Mouse (Mus musculus): ENCODE results near the gene Ucp1. TPM values are rescaled to one million over a fixed set of nuclear protein-coding genes. Genes with fewer than 3 reads are reported as not detected.

Ucp1 gene
- polyA plus RNA-seq (2012; rRNA removed), result 0.09 TPM in 1 of 2 replicates, not detected in the other

DNA sequence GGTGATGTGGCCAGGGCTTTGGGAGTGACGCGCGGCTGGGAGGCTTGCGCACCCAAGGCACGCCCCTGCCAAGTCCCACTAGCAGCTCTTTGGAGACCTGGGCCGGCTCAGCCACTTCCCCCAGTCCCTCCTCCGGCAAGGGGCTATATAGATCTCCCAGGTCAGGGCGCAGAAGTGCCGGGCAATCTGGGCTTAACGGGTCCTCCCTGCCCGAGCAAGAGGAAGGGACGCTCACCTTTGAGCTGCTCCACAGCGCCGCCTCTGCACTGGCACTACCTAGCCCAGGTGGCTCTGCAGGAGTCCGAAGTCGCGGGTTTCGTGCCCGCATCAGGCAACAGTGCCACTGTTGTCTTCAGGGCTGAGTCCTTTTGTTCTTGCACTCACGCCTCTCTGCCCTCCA, at the start of gene Ucp1:
TSS of gene Ucp1 (plus strand) at position 177 of the 400 bp plus-strand sequence.
- peaks cover 7% of the 10 kb centered on the region; the same call in 1 of the 2 replicates for H3K27me3 ChIP-seq (ENCODE audit: control insufficient read depth, insufficient read depth, low read length)
- no peak within 1 kb of the TSS for H3K4me3 ChIP-seq (ENCODE audit: low read depth, low read length)
- no peak for TF ChIP-seq POLR2A (IDR thresholded peaks at IDR 0.05; ENCODE audit: low read depth, low read length)
- TF ChIP-seq CTCF (IDR thresholded peaks at IDR 0.05; ENCODE audit: extremely low read depth, insufficient read length, insufficient replicate concordance, low read depth, low read length), result no peak
- no peaks in the 10 kb centered on the region for H3K4me1 ChIP-seq (ENCODE audit: control insufficient read depth, insufficient read depth, insufficient read length, low read length)
- no peaks in the 10 kb centered on the region for H3K36me3 ChIP-seq (ENCODE audit: control insufficient read depth, insufficient read depth, low read length)
- 3% methylated on average over 20 of the region's 20 CpGs for WGBS
- no peak within 1 kb of the TSS for H3K27ac ChIP-seq (ENCODE audit: insufficient read depth, low read depth, low read length)

GRCm38 (mm10) chr8:83244151-83244550, 46.0 kb upstream of the Ucp1 start:
- Histone ChIP-seq H3K4me3 (ENCODE audit: low read depth, low read length) (no peak overlapping the region), H3K36me3 (ENCODE audit: control insufficient read depth, insufficient read depth, low read length) (no peaks in the 10 kb centered on the region; the same call in 1 of the 2 replicates), H3K27me3 (ENCODE audit: control insufficient read depth, insufficient read depth, low read length) (no peaks in the 10 kb centered on the region), H3K4me1 (ENCODE audit: control insufficient read depth, insufficient read depth, insufficient read length, low read length) (no peaks in the 10 kb centered on the region), H3K27ac (ENCODE audit: insufficient read depth, low read depth, low read length) (no peak overlapping the region)
- WGBS, result 88% methylated on average over 7 of the region's 7 CpGs
- no peak for TF ChIP-seq POLR2A (IDR thresholded peaks at IDR 0.05; ENCODE audit: low read depth, low read length)
- no peak for TF ChIP-seq CTCF (IDR thresholded peaks at IDR 0.05; ENCODE audit: extremely low read depth, insufficient read length, insufficient replicate concordance, low read depth, low read length)

DNA sequence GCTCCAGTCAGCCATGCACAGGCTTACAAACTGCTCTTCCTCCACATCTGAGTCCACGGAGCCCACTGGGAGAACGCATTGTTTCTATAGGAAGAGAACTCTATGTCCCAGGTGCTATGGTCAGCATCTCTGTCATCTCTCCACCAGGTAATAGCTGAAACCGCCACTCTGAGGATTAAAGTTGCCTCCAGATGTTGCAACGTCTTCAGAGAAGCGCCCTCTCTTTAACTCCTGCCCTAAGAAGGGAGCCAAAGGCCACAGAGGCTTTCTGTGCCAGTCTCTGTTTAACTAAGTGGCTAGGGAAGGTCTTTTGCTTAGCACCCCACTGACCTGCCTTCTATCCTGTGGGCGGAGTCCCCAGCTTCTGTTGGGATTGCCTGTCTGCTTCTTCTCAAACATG, 39.3 kb upstream of the Ucp1 start:
- Histone ChIP-seq H3K27ac (ENCODE audit: insufficient read depth, low read depth, low read length) (no peak overlapping the region), H3K36me3 (ENCODE audit: control insufficient read depth, insufficient read depth, low read length) (peaks cover 4% of the 10 kb centered on the region; the same call in 1 of the 2 replicates), H3K4me3 (ENCODE audit: low read depth, low read length) (no peak overlapping the region), H3K4me1 (ENCODE audit: control insufficient read depth, insufficient read depth, insufficient read length, low read length) (no peaks in the 10 kb centered on the region), H3K27me3 (ENCODE audit: control insufficient read depth, insufficient read depth, low read length) (no peaks in the 10 kb centered on the region)
- 86% methylated on average over 6 of the region's 6 CpGs for WGBS
- no peak for TF ChIP-seq CTCF (IDR thresholded peaks at IDR 0.05; ENCODE audit: extremely low read depth, insufficient read length, insufficient replicate concordance, low read depth, low read length)
- no peak for TF ChIP-seq POLR2A (IDR thresholded peaks at IDR 0.05; ENCODE audit: low read depth, low read length)

DNA sequence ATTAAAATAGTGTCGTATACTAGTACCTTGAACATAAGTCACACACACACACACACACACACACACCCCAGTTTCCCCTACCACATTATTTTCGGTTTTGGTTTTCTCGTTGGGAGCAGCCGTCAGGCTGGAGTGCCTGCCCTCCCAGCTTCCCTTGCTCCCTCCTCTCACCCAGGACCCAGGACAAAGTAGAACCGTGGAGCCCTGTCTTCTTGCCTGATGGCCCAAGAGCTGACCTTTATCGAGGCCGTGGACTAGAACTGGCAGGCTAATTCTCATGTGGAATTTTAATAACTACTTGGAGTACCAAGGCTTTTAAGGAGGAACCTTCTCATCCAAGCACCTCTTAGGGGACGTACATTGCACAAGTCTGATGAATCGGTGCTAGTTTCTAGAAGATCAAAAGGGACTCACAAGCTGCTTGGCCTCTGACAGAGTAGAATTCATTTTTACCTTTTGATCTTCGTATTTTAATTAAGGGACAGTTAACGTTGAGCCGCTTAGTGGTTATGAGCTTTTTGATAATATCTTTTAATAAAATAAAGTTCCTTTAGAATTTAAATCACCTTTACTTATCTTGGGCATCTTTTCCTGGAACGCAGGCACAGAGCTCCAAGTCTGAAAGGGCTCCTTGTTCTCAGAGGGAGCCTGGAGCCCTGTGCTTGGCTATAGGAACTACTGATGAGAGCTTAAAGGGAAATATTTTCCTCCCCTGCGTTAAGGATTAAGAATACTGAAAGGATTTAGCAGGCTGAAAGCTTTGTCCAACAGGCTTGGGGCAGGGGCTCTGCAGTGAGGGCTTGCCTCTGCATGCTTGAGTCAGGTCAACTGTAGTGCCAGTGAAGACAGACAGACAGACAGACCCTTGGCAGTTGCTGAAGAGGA, 38.5 kb upstream of the Ucp1 start:
- H3K27ac ChIP-seq (ENCODE audit: insufficient read depth, low read depth, low read length), result no peak overlapping the region
- H3K4me1 ChIP-seq (ENCODE audit: control insufficient read depth, insufficient read depth, insufficient read length, low read length), result no peaks in the 10 kb centered on the region
- TF ChIP-seq POLR2A (IDR thresholded peaks at IDR 0.05; ENCODE audit: low read depth, low read length), result no peak
- TF ChIP-seq CTCF (IDR thresholded peaks at IDR 0.05; ENCODE audit: extremely low read depth, insufficient read length, insufficient replicate concordance, low read depth, low read length), result no peak
- 72% methylated on average over 14 of the region's 14 CpGs for WGBS
- H3K4me3 ChIP-seq (ENCODE audit: low read depth, low read length), result no peak overlapping the region
- no peaks in the 10 kb centered on the region for H3K27me3 ChIP-seq (ENCODE audit: control insufficient read depth, insufficient read depth, low read length)
- H3K36me3 ChIP-seq (ENCODE audit: control insufficient read depth, insufficient read depth, low read length), result peaks cover 4% of the 10 kb centered on the region; the same call in 1 of the 2 replicates

- Histone ChIP-seq H3K27ac (ENCODE audit: insufficient read depth, low read depth, low read length) (no peak overlapping the region), H3K36me3 (ENCODE audit: control insufficient read depth, insufficient read depth, low read length) (peaks cover 4% of the 10 kb centered on the region; the same call in 1 of the 2 replicates), H3K4me3 (ENCODE audit: low read depth, low read length) (no peak overlapping the region), H3K4me1 (ENCODE audit: control insufficient read depth, insufficient read depth, insufficient read length, low read length) (no peaks in the 10 kb centered on the region), H3K27me3 (ENCODE audit: control insufficient read depth, insufficient read depth, low read length) (no peaks in the 10 kb centered on the region)
- no peak for TF ChIP-seq CTCF (IDR thresholded peaks at IDR 0.05; ENCODE audit: extremely low read depth, insufficient read length, insufficient replicate concordance, low read depth, low read length)
- no peak for TF ChIP-seq POLR2A (IDR thresholded peaks at IDR 0.05; ENCODE audit: low read depth, low read length)
- WGBS, result 80% methylated on average over 5 of the region's 5 CpGs
Measured at GRCm38 (mm10) chr8:83252791-83253190, 37.4 kb upstream of the Ucp1 start.

DNA sequence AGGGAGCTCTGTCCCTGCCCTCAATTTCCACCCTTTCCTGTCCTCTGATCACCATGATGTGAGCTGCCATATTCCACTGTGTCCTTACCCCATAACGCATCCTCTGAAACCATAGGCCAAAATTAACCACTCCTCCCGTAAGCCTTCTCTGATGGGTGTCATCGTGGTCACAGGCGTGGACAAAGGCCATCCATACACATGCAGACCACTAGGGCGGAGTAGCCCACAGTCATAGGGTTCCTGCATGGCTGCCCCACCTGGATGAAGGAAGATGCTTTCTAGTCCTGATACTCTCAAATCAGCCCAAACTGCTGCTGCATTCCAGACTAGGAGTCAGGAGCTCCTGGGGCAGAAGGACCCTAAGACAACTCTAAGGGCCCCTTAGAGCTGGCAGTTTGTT, 32.5 kb upstream of the Ucp1 start:
- no peaks in the 10 kb centered on the region for H3K36me3 ChIP-seq (ENCODE audit: control insufficient read depth, insufficient read depth, low read length)
- H3K27me3 ChIP-seq (ENCODE audit: control insufficient read depth, insufficient read depth, low read length), result no peaks in the 10 kb centered on the region
- TF ChIP-seq POLR2A (IDR thresholded peaks at IDR 0.05; ENCODE audit: low read depth, low read length) (no peak), CTCF (IDR thresholded peaks at IDR 0.05; ENCODE audit: extremely low read depth, insufficient read length, insufficient replicate concordance, low read depth, low read length) (no peak)
- no peak overlapping the region for H3K27ac ChIP-seq (ENCODE audit: insufficient read depth, low read depth, low read length)
- WGBS, result 90% methylated on average over 5 of the region's 5 CpGs
- no peak overlapping the region for H3K4me3 ChIP-seq (ENCODE audit: low read depth, low read length)
- H3K4me1 ChIP-seq (ENCODE audit: control insufficient read depth, insufficient read depth, insufficient read length, low read length), result no peaks in the 10 kb centered on the region

DNA sequence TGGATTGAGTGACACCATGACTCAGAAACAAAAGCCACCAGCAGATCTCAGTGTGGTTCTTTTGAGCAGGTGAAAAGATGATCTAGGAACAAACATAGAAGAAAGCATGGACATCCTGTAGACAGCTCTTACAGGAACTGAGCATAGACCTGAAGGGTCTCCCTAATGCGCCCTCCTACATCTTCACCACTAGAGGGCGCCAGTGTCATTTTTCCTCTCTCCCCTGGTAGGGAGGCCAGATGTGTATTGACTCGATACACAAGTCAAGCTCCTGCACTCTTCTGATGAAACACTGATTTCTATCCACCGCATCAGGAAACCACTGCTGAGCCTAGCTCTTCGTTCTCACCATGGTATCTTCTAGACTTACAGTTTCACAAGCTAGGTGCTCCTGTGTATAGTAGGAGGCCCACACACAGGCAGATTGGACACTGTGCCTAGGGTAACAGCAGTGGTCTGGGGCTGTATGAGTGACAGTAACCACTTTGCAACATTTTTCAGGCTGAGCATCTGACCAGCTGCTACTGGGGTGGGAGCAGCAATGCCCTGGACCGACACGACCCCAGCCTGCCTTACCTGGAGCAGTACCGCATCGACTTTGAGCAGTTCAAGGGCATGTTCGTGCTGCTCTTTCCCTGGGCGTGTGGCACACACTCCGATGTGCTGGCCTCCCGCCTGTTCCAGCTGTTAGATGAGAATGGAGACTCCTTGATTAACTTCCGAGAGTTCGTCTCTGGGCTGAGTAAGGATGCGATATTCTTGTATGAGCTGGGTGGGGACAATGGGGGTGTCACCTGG, 29.5 kb upstream of the Ucp1 start:
- Histone ChIP-seq H3K27me3 (ENCODE audit: control insufficient read depth, insufficient read depth, low read length) (no peaks in the 10 kb centered on the region), H3K4me3 (ENCODE audit: low read depth, low read length) (no peak overlapping the region), H3K27ac (ENCODE audit: insufficient read depth, low read depth, low read length) (no peak overlapping the region), H3K4me1 (ENCODE audit: control insufficient read depth, insufficient read depth, insufficient read length, low read length) (no peaks in the 10 kb centered on the region), H3K36me3 (ENCODE audit: control insufficient read depth, insufficient read depth, low read length) (no peaks in the 10 kb centered on the region)
- 74% methylated on average over 16 of the region's 16 CpGs for WGBS
- TF ChIP-seq POLR2A (IDR thresholded peaks at IDR 0.05; ENCODE audit: low read depth, low read length) (no peak), CTCF (IDR thresholded peaks at IDR 0.05; ENCODE audit: extremely low read depth, insufficient read length, insufficient replicate concordance, low read depth, low read length) (peak; percentile 72; the same call in 1 of the 2 replicates)

Data from small intestine, adult 2 months (tissue).